Mouse (Mus musculus) A20 (cell line): Measurements from ENCODE around the gene Jag1.

Experiments
- DNase-seq: peaks from one replicate; pipeline ENCODE4 v3.0.0-alpha.2; 2011; ENCODE audit warnings: low read depth, low spot score

The Jag1 gene

DNA sequence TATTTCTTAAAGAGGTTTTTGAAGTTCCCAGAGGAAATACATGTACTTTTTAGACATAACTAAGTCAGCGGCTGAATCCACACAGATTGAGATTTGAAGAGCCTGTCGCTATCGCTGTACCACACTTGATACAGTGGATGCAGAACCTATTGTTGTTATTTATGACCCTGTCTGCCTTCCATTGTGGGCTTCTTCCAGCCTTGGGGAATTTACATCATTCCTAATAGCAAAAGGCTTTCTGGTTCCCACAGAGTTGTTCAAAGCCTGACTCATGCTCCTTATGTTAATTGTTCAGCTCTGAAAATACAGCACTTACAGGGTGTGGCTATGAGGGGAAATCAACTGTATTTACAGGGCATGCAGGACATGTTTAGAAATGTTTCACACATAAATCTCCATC is 51.9 kb downstream of the Jag1 start:
- no peak for DNase-seq

GRCm38 (mm10) chr2:137063829-137064228 is 52.6 kb downstream of the Jag1 start:
- no peak for DNase-seq

DNA sequence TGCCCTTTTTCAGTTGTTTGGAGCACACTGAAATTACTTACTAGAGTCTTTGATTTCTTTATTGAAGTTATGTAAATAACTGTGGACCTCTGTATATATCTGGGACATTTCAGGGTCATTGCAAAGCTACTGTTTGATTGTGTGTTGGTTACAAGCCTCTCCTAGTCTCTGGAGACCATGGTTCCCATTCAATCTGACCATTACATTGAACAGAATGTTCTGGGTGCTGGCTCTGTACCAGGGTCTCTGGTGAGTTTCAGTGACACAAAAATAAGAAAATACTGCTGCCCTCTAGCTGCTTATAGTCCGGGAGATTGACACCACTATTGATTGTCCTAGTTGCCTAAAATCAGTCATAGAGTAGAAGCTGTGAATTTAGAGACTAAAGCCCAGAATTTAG is 66.5 kb downstream of the Jag1 start:
- no peak for DNase-seq

GRCm38 (mm10) chr2:137049367-137049766 is 67.1 kb downstream of the Jag1 start:
- no peak for DNase-seq

DNA sequence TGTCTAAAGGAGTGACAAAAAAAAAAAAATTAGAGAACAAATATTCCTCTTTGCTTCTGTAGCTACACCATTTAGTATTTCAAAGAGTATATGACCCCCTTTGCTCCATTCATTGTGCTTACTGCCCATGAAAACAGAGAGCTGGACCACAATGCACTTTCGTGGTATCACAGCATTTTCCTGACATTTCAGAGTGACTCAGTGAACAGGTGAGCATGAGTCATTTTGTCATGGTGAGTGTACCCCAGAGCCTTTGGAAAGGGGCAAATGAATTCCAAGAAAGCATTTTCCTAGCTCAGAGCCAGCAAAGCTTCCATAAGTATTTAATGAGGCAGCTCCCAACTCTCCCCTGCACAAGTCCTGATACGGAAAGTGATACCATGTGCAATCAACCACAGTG is 72.3 kb downstream of the Jag1 start:
- DNase-seq: no peak
